Mouse (Mus musculus): Measurements from ENCODE around the gene U2af2. TPM values are rescaled to one million over a fixed set of nuclear protein-coding genes. Genes with fewer than 3 reads are reported as not detected.

Gene U2af2
- polyA plus RNA-seq, 1 experiment from 2014 or later, result 49.2 TPM

- Histone ChIP-seq H3K36me3 (ENCODE audit: control insufficient read depth, insufficient read depth, low read length) (peaks cover 4% of the 10 kb centered on the region; the same call in 1 of the 2 replicates), H3K9me3 (ENCODE audit: control insufficient read depth, low read length) (no peaks in the 10 kb centered on the region), H3K4me2 (replicated peaks; ENCODE audit: low read depth) (peak overlapping the region; percentile 55), H3K4me3 (ENCODE audit: low read depth, low read length) (peak overlapping the region; percentile 67), H3K27me3 (ENCODE audit: control insufficient read depth, insufficient read depth, low read length) (no peaks in the 10 kb centered on the region), H3K9ac (ENCODE audit: low read length) (peak overlapping the region; percentile 84), H3K4me1 (replicated peaks; ENCODE audit: control insufficient read depth, insufficient read depth) (no peaks in the 10 kb centered on the region), H3K27ac (replicated peaks) (peak overlapping the region; percentile 98)
- no peak for DNase-seq (ENCODE audit: low spot score)
- TF ChIP-seq EP300 (optimal IDR thresholded peaks at IDR 0.05) (no peak), CTCF (IDR thresholded peaks at IDR 0.05; ENCODE audit: low read depth) (no peak)
- no peak for ATAC-seq (ENCODE audit: low FRiP score, low TSS enrichment)
- 16% methylated on average over 5 of the region's 5 CpGs for WGBS
These were observed 23.0 kb upstream of the U2af2 start for GRCm38 (mm10) chr7:5038940-5039339.

- H3K4me2 ChIP-seq (replicated peaks; ENCODE audit: low read depth), result no peak overlapping the region
- no peak overlapping the region for H3K9ac ChIP-seq (ENCODE audit: low read length)
- H3K9me3 ChIP-seq (ENCODE audit: control insufficient read depth, low read length), result no peaks in the 10 kb centered on the region
- no peaks in the 10 kb centered on the region for H3K36me3 ChIP-seq (ENCODE audit: control insufficient read depth, insufficient read depth, low read length)
- WGBS, result 58% methylated on average over 2 of the region's 2 CpGs
- ATAC-seq (ENCODE audit: low FRiP score, low TSS enrichment) (no peak), DNase-seq (ENCODE audit: low spot score) (no peak)
- no peak for TF ChIP-seq EP300 (optimal IDR thresholded peaks at IDR 0.05)
- TF ChIP-seq CTCF (IDR thresholded peaks at IDR 0.05; ENCODE audit: low read depth), result no peak
- H3K4me1 ChIP-seq (replicated peaks; ENCODE audit: control insufficient read depth, insufficient read depth), result no peaks in the 10 kb centered on the region
- no peak overlapping the region for H3K4me3 ChIP-seq (ENCODE audit: low read depth, low read length)
- H3K27ac ChIP-seq (replicated peaks), result no peak overlapping the region
- H3K27me3 ChIP-seq (ENCODE audit: control insufficient read depth, insufficient read depth, low read length), result no peaks in the 10 kb centered on the region
These were observed 17.0 kb upstream of the U2af2 start for GRCm38 (mm10) chr7:5044981-5045380.

GRCm38 (mm10) chr7:5046112-5046511, 15.8 kb upstream of the U2af2 start:
- DNase-seq (ENCODE audit: low spot score), result no peak
- H3K9me3 ChIP-seq (ENCODE audit: control insufficient read depth, low read length), result no peaks in the 10 kb centered on the region
- H3K4me3 ChIP-seq (ENCODE audit: low read depth, low read length), result no peak overlapping the region
- no peak overlapping the region for H3K9ac ChIP-seq (ENCODE audit: low read length)
- no peak; the same call in 1 of the 2 replicates for TF ChIP-seq CTCF (IDR thresholded peaks at IDR 0.05; ENCODE audit: low read depth)
- TF ChIP-seq EP300 (optimal IDR thresholded peaks at IDR 0.05), result no peak
- no peak overlapping the region for H3K4me2 ChIP-seq (replicated peaks; ENCODE audit: low read depth)
- H3K36me3 ChIP-seq (ENCODE audit: control insufficient read depth, insufficient read depth, low read length), result no peaks in the 10 kb centered on the region
- 70% methylated on average over 2 of the region's 2 CpGs for WGBS
- no peak overlapping the region for H3K27ac ChIP-seq (replicated peaks)
- no peak for ATAC-seq (ENCODE audit: low FRiP score, low TSS enrichment)
- no peaks in the 10 kb centered on the region for H3K27me3 ChIP-seq (ENCODE audit: control insufficient read depth, insufficient read depth, low read length)
- H3K4me1 ChIP-seq (replicated peaks; ENCODE audit: control insufficient read depth, insufficient read depth), result no peaks in the 10 kb centered on the region

GRCm38 (mm10) chr7:5047313-5047712, 14.6 kb upstream of the U2af2 start:
- Histone ChIP-seq H3K9ac (ENCODE audit: low read length) (no peak overlapping the region), H3K4me2 (replicated peaks; ENCODE audit: low read depth) (no peak overlapping the region), H3K4me1 (replicated peaks; ENCODE audit: control insufficient read depth, insufficient read depth) (no peaks in the 10 kb centered on the region), H3K36me3 (ENCODE audit: control insufficient read depth, insufficient read depth, low read length) (no peaks in the 10 kb centered on the region), H3K4me3 (ENCODE audit: low read depth, low read length) (no peak overlapping the region), H3K27ac (replicated peaks) (no peak overlapping the region), H3K27me3 (ENCODE audit: control insufficient read depth, insufficient read depth, low read length) (no peaks in the 10 kb centered on the region), H3K9me3 (ENCODE audit: control insufficient read depth, low read length) (no peaks in the 10 kb centered on the region)
- no peak for TF ChIP-seq EP300 (optimal IDR thresholded peaks at IDR 0.05)
- peak; percentile 66 for TF ChIP-seq CTCF (IDR thresholded peaks at IDR 0.05; ENCODE audit: low read depth)
- WGBS, result 23% methylated on average over 2 of the region's 2 CpGs
- ATAC-seq (ENCODE audit: low FRiP score, low TSS enrichment) (no peak), DNase-seq (ENCODE audit: low spot score) (no peak)

GRCm38 (mm10) chr7:5051193-5052192, 10.4 kb upstream of the U2af2 start, which contains the start of gene Zfp580:
Gene Zfp580 (plus strand): TSS chr7:5051538.
- H3K4me1 ChIP-seq (replicated peaks; ENCODE audit: control insufficient read depth, insufficient read depth), result peaks cover 6% of the 10 kb centered on the region
- peak; percentile 67 for DNase-seq (ENCODE audit: low spot score)
- peak within 1 kb of the TSS; percentile 84 for H3K9ac ChIP-seq (ENCODE audit: low read length)
- H3K9me3 ChIP-seq (ENCODE audit: control insufficient read depth, low read length), result no peaks in the 10 kb centered on the region
- H3K4me3 ChIP-seq (ENCODE audit: low read depth, low read length), result peak within 1 kb of the TSS; percentile 74
- no peaks in the 10 kb centered on the region for H3K36me3 ChIP-seq (ENCODE audit: control insufficient read depth, insufficient read depth, low read length)
- peaks cover 7% of the 10 kb centered on the region; the same call in 1 of the 2 replicates for H3K27me3 ChIP-seq (ENCODE audit: control insufficient read depth, insufficient read depth, low read length)
- peak within 1 kb of the TSS; percentile 81 for H3K27ac ChIP-seq (replicated peaks)
- TF ChIP-seq CTCF (IDR thresholded peaks at IDR 0.05; ENCODE audit: low read depth) (no peak), EP300 (optimal IDR thresholded peaks at IDR 0.05) (no peak)
- under 1% methylated on average over 64 of the region's 65 CpGs for WGBS
- ATAC-seq (ENCODE audit: low FRiP score, low TSS enrichment), result peak; percentile 73
- H3K4me2 ChIP-seq (replicated peaks; ENCODE audit: low read depth), result peak within 1 kb of the TSS; percentile 89

- Histone ChIP-seq H3K4me2 (replicated peaks; ENCODE audit: low read depth) (peak overlapping the region; percentile 89), H3K9me3 (ENCODE audit: control insufficient read depth, low read length) (no peaks in the 10 kb centered on the region), H3K27me3 (ENCODE audit: control insufficient read depth, insufficient read depth, low read length) (peaks cover 7% of the 10 kb centered on the region; the same call in 1 of the 2 replicates), H3K27ac (replicated peaks) (no peak overlapping the region), H3K4me3 (ENCODE audit: low read depth, low read length) (peak overlapping the region; percentile 74), H3K9ac (ENCODE audit: low read length) (peak overlapping the region; percentile 84), H3K36me3 (ENCODE audit: control insufficient read depth, insufficient read depth, low read length) (no peaks in the 10 kb centered on the region), H3K4me1 (replicated peaks; ENCODE audit: control insufficient read depth, insufficient read depth) (peaks cover 6% of the 10 kb centered on the region)
- under 1% methylated on average over 6 of the region's 12 CpGs for WGBS
- no peak for TF ChIP-seq EP300 (optimal IDR thresholded peaks at IDR 0.05)
- TF ChIP-seq CTCF (IDR thresholded peaks at IDR 0.05; ENCODE audit: low read depth), result no peak
- ATAC-seq (ENCODE audit: low FRiP score, low TSS enrichment) (no peak), DNase-seq (ENCODE audit: low spot score) (no peak)
These were observed 9.5 kb upstream of the U2af2 start for GRCm38 (mm10) chr7:5052438-5052837.
